Mouse (Mus musculus): ENCODE data around the gene Fam107b.

GRCm38 (mm10) chr2:3727225-3727930 lies 157.1 kb downstream of the Fam107b start:
- TF ChIP-seq CTCF (IDR thresholded peaks at IDR 0.05; ENCODE audit: low read depth, low read length) (no peak), TAL1 (conservative IDR thresholded peaks at IDR 0.05; ENCODE audit: low read depth, low read length) (no peak)
